Mouse (Mus musculus) bone marrow macrophage, adult 2 months (primary cell): Measurements from ENCODE around the gene 4930432K21Rik. TPM values are rescaled to one million over a fixed set of nuclear protein-coding genes. Genes with fewer than 3 reads are reported as not detected.

Source experiments
- H3K27ac ChIP-seq: 2 replicates; pipeline ENCODE4 v1.5.1; 2012; ENCODE audit warnings: low read depth, low read length; ENCODE audit not compliant: insufficient read depth
- H3K4me1 ChIP-seq: 2 replicates; pipeline ENCODE4 v1.6.1; 2012; ENCODE audit warnings: low read length; ENCODE audit not compliant: control insufficient read depth, insufficient read depth
- H3K4me3 ChIP-seq: 2 replicates; pipeline ENCODE4 v1.5.1; 2012; ENCODE audit warnings: mild to moderate bottlenecking, low read length, moderate library complexity; ENCODE audit not compliant: insufficient read depth
- CTCF ChIP-seq: IDR thresholded peaks from 2 replicates; pipeline ENCODE4 v1.5.1; 2012; ENCODE audit warnings: low read depth, mild to moderate bottlenecking, low read length, moderate library complexity
- POLR2A ChIP-seq: IDR thresholded peaks from 2 replicates; pipeline ENCODE4 v1.6.1; 2012; ENCODE audit warnings: mild to moderate bottlenecking, low read depth, low read length, borderline replicate concordance
- polyA plus RNA-seq: library from polyadenylated mRNA; stranded (reverse); fragments of >200 nt; gene quantifications from 2 replicates; pipeline ENCODE4 v1.2.4, GENCODE M21; 2012; ENCODE audit not compliant: missing spikeins, insufficient read depth, insufficient read length

The 4930432K21Rik gene
- polyA plus RNA-seq, 1 experiment, result 1.2 TPM

- no peak for TF ChIP-seq CTCF
- no peak for TF ChIP-seq POLR2A
- H3K4me3 ChIP-seq, result peak overlapping the region; percentile 49
- peaks cover 23% of the 10 kb centered on the region for H3K4me1 ChIP-seq
- H3K27ac ChIP-seq, result peak overlapping the region; percentile 17
These were observed 50.3 kb downstream of the 4930432K21Rik start for GRCm38 (mm10) chr8:84197922-84198774.

GRCm38 (mm10) chr8:84198871-84199270 lies 51.0 kb downstream of the 4930432K21Rik start:
- H3K4me1 ChIP-seq, result peaks cover 22% of the 10 kb centered on the region
- peak overlapping the region; percentile 5; the same call in 1 of the 2 replicates for H3K27ac ChIP-seq
- TF ChIP-seq CTCF (no peak), POLR2A (no peak)
- peak overlapping the region; percentile 14; the same call in 1 of the 2 replicates for H3K4me3 ChIP-seq

- TF ChIP-seq CTCF (no peak), POLR2A (no peak)
- Histone ChIP-seq H3K4me3 (no peak overlapping the region), H3K4me1 (peaks cover 22% of the 10 kb centered on the region), H3K27ac (no peak overlapping the region)
These were observed 51.7 kb downstream of the 4930432K21Rik start for GRCm38 (mm10) chr8:84199348-84200125.

GRCm38 (mm10) chr8:84200126-84200555 lies 52.3 kb downstream of the 4930432K21Rik start:
- H3K4me3 ChIP-seq, result peak overlapping the region; percentile 38
- TF ChIP-seq POLR2A (no peak), CTCF (no peak)
- H3K27ac ChIP-seq, result peak overlapping the region; percentile 56

GRCm38 (mm10) chr8:84200652-84201544 lies 53.1 kb downstream of the 4930432K21Rik start:
- TF ChIP-seq POLR2A (peak; percentile 40; the same call in 1 of the 2 replicates), CTCF (no peak)
- Histone ChIP-seq H3K4me3 (peak overlapping the region; percentile 94), H3K27ac (peak overlapping the region; percentile 98), H3K4me1 (peaks cover 35% of the 10 kb centered on the region)

More at GRCm38 (mm10) chr8:84200126-84200555, 52.3 kb downstream of the 4930432K21Rik start:
- H3K4me1 ChIP-seq, result peaks cover 27% of the 10 kb centered on the region

- TF ChIP-seq POLR2A, result 0 out of 2 replicates have a peak, but pooled peaks have one; percentile 6
- no peak for TF ChIP-seq CTCF
- Histone ChIP-seq H3K27ac (peak overlapping the region; percentile 98), H3K4me1 (peaks cover 38% of the 10 kb centered on the region), H3K4me3 (peak overlapping the region; percentile 94)
These were observed 53.9 kb downstream of the 4930432K21Rik start for GRCm38 (mm10) chr8:84201545-84202245.

- TF ChIP-seq POLR2A (no peak), CTCF (no peak)
- H3K27ac ChIP-seq, result peak overlapping the region; percentile 98
- peaks cover 46% of the 10 kb centered on the region for H3K4me1 ChIP-seq
- H3K4me3 ChIP-seq, result peak overlapping the region; percentile 94
These were observed 54.6 kb downstream of the 4930432K21Rik start for GRCm38 (mm10) chr8:84202466-84202865.
